7 mouse cellular contexts compared by ENCODE assay signal in the genomic region with DNA sequence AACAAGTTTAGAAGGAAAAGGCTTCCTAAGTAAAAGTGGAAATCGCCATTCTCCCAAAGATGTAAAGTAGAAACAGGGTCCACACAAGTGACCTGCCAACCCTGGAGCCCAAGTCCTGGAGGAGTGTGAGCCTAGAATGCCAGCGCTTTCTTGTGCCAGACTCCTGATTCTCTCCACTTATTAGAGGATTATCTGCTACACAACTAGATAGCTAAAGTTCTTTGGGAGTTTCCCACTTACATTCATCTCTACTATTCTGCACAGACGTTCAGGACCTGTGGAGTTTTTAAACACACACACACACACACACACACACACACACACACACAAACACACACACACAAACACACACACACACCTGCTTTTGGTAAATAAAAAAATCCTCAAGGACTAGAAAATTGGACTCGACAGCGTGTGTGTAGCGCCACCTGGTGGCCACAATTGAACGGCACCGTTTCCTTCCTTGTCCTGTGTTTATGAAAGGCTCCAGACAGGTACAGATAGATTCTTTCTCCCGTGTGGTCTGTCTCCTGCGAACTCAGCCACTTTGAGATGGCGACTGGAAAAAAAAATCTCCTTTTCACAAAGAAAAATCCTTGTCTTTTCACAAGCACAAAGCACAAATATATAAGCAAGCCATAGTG. TPM values are rescaled to one million over a fixed set of nuclear protein-coding genes. Genes with fewer than 3 reads are reported as not detected.
DNase-seq lines count a peak whose midpoint lies in the region; ATAC-seq and TF ChIP-seq lines count a peak whose summit lies in the region.

No protein-coding gene starts in this region.

- 21% methylated on average over 11 of the region's 11 CpGs for WGBS in embryonic facial prominence, embryonic 11.5 days
- 22% methylated on average over 11 of the region's 11 CpGs for WGBS in midbrain, embryonic 13.5 days

- intact Hi-C loops in heart, postnatal 14 days (cut with DNase I) = loop anchor here (1.0 to 5.0 kb wide), 5 partner anchors 137 to 485 kb away; partner anchors contain the start of gene Etv6
- intact Hi-C loops in left cerebral cortex, adult 2 months (cut with DNase I) = loop anchor here (1.0 to 5.0 kb wide), 4 partner anchors 207 to 485 kb away; partner anchors contain the start of gene Etv6

- no peaks in the 10 kb centered on the region for H3K9me3 ChIP-seq in embryonic facial prominence, embryonic 11.5 days (replicated peaks; ENCODE audit: control insufficient read depth, low read length)
- no peaks in the 10 kb centered on the region for H3K9me3 ChIP-seq in midbrain, embryonic 13.5 days

- H3K27ac ChIP-seq in embryonic facial prominence, embryonic 11.5 days (replicated peaks; ENCODE audit: low read depth, low read length) = no peak overlapping the region
- H3K27ac ChIP-seq in left cerebral cortex, adult 2 months = no peak overlapping the region
- H3K27ac ChIP-seq in midbrain, embryonic 13.5 days = no peak overlapping the region

- no peaks in the 10 kb centered on the region for H3K4me1 ChIP-seq in embryonic facial prominence, embryonic 11.5 days (ENCODE audit: control insufficient read depth, insufficient read depth, low read length)
- H3K4me1 ChIP-seq in midbrain, embryonic 13.5 days (replicated peaks) = no peaks in the 10 kb centered on the region

- H3K36me3 ChIP-seq in embryonic facial prominence, embryonic 11.5 days (replicated peaks; ENCODE audit: control insufficient read depth, insufficient read depth, low read depth, low read length) = no peaks in the 10 kb centered on the region
- H3K36me3 ChIP-seq in midbrain, embryonic 13.5 days = no peaks in the 10 kb centered on the region

- no peak overlapping the region for H3K4me3 ChIP-seq in embryonic facial prominence, embryonic 11.5 days (ENCODE audit: low read depth, low read length)
- H3K4me3 ChIP-seq in left cerebral cortex, adult 2 months = no peak overlapping the region
- no peak overlapping the region for H3K4me3 ChIP-seq in midbrain, embryonic 13.5 days (replicated peaks)

- TF ChIP-seq CTCF in left cerebral cortex, adult 2 months (IDR thresholded peaks at IDR 0.05) = peak; percentile 74

- H3K27me3 ChIP-seq in embryonic facial prominence, embryonic 11.5 days (ENCODE audit: control insufficient read depth, insufficient read depth, low read length) = no peaks in the 10 kb centered on the region
- H3K27me3 ChIP-seq in midbrain, embryonic 13.5 days = no peaks in the 10 kb centered on the region

- H3K4me2 ChIP-seq in embryonic facial prominence, embryonic 11.5 days (ENCODE audit: low read depth, low read length) = no peak overlapping the region
- H3K4me2 ChIP-seq in midbrain, embryonic 13.5 days (replicated peaks) = no peak overlapping the region

- no peak overlapping the region for H3K9ac ChIP-seq in embryonic facial prominence, embryonic 11.5 days (replicated peaks; ENCODE audit: low read length)
- no peak overlapping the region for H3K9ac ChIP-seq in midbrain, embryonic 13.5 days (replicated peaks)

- DNase-seq in MN1 (ENCODE audit: low spot score) = peak; percentile 73
- peak; percentile 42 to 57 for DNase-seq in adrenal gland, postnatal 4 days (ENCODE audit: low spot score in 2 of 2)
- peak; percentile 87 for DNase-seq in embryonic facial prominence, embryonic 11.5 days (ENCODE audit: low spot score)
- DNase-seq in heart, postnatal 14 days = peak; percentile 77 to 84
- DNase-seq in left cerebral cortex, adult 2 months (ENCODE audit: extremely low spot score in 1 of 2, low spot score in 2 of 2) = peak; percentile 76 to 84
- peak; percentile 34 for DNase-seq in skeletal muscle tissue, adult 2 months (ENCODE audit: low read depth, low spot score)

- ATAC-seq in embryonic facial prominence, embryonic 11.5 days (replicated peaks; ENCODE audit: insufficient number of reproducible peaks, low FRiP score, low TSS enrichment, low read depth) = no peak
- peak; percentile 43; the same call in 1 of the 2 replicates for ATAC-seq in midbrain, embryonic 13.5 days

RNA-seq across cellular contexts. Expression of gene Bcl2l14, which starts 6.7 kb away (rescaled TPM):
- total RNA-seq in adrenal gland, postnatal 4 days (2021) = under 1 TPM in 1 of 2 experiments, not detected in 1; 0.36 TPM
- polyA plus RNA-seq in embryonic facial prominence, embryonic 11.5 days (2014; fragmentation: Nextera tagmentation; extraction: Ambion mirVana) = 0.61 and 0.79 TPM in 2 replicates
- not detected for total RNA-seq in heart, postnatal 14 days (2021)
- not detected for total RNA-seq in left cerebral cortex, adult 2 months (2021)
- polyA plus RNA-seq in midbrain, embryonic 13.5 days (2015; fragmentation: Nextera tagmentation; extraction: Ambion mirVana) = not detected in 2 replicates

Comparison
In these comparisons a context has a peak if more than half of its experiments do, and no peak if none do; other contexts are left out.
1. DNase-seq: peak in every context shown above with its lines; median percentile 87 in embryonic facial prominence, embryonic 11.5 days; 80 in heart, postnatal 14 days; 80 in left cerebral cortex, adult 2 months; 73 in MN1; 50 in adrenal gland, postnatal 4 days; 34 in skeletal muscle tissue, adult 2 months.